Mouse (Mus musculus) kidney, adult 2 months (tissue): ENCODE data around the gene Platr17. TPM values are rescaled to one million over a fixed set of nuclear protein-coding genes. Genes with fewer than 3 reads are reported as not detected.
"Not testable (repeated sequence)": the region's sequence is repeated elsewhere in the genome, so short reads cannot be mapped to it uniquely, and the experiment has no call there.

Source experiments
- DNase-seq: peaks from one replicate; pipeline ENCODE4 v3.0.0; 2021
- H3K27ac ChIP-seq: fragments of 200-500 bp; 2 replicates; pipeline ENCODE4 v1.5.1; 2012; ENCODE audit warnings: low read depth, low read length, control low read depth, inconsistent platforms; ENCODE audit not compliant: insufficient read depth
- H3K27me3 ChIP-seq: fragments of 200-500 bp; replicated peaks from 2 replicates; pipeline ENCODE4 v1.6.1; 2012; ENCODE audit warnings: mild to moderate bottlenecking, moderate library complexity, low read length, inconsistent platforms; ENCODE audit not compliant: control insufficient read depth, insufficient read depth
- H3K36me3 ChIP-seq: fragments of 200-500 bp; 2 replicates; pipeline ENCODE4 v1.6.1; 2012; ENCODE audit warnings: mild to moderate bottlenecking, moderate library complexity, low read length, inconsistent platforms; ENCODE audit not compliant: control insufficient read depth, insufficient read depth
- H3K4me1 ChIP-seq: fragments of 200-500 bp; 2 replicates; pipeline ENCODE4 v1.6.1; 2011; ENCODE audit warnings: low read length; ENCODE audit not compliant: control insufficient read depth, insufficient read depth
- H3K4me3 ChIP-seq: fragments of 200-500 bp; 2 replicates; pipeline ENCODE4 v1.5.1; 2011; ENCODE audit warnings: mild to moderate bottlenecking, low read depth, low read length, control low read depth; ENCODE audit not compliant: insufficient read depth
- CTCF ChIP-seq: fragments of 200-500 bp; conservative IDR thresholded peaks from 2 replicates; pipeline ENCODE4 v1.5.1; 2011; ENCODE audit warnings: low read depth, mild to moderate bottlenecking, control low read depth, low read length, moderate library complexity, mixed read lengths; ENCODE audit not compliant: insufficient read depth, insufficient read length
- POLR2A ChIP-seq: fragments of 200-500 bp; IDR thresholded peaks from one replicate; pipeline ENCODE4 v1.6.1; 2011; ENCODE audit warnings: low read depth, low read length, control low read depth
- WGBS: fragments of 180-500 bp; shearing (Covaris S2); methylation state at CpG from one replicate; pipeline ENCODE4 v1.1.7; 2018; 5-methylcytosine and 5-hydroxymethylcytosine counted together
- polyA plus RNA-seq: library from polyadenylated mRNA; depleted of rRNA; stranded (reverse); fragments of >200 nt; gene quantifications from 2 replicates; pipeline ENCODE4 v1.2.3, GENCODE M21; 2012

Gene Platr17
- polyA plus RNA-seq, 1 experiment: not detected

DNA sequence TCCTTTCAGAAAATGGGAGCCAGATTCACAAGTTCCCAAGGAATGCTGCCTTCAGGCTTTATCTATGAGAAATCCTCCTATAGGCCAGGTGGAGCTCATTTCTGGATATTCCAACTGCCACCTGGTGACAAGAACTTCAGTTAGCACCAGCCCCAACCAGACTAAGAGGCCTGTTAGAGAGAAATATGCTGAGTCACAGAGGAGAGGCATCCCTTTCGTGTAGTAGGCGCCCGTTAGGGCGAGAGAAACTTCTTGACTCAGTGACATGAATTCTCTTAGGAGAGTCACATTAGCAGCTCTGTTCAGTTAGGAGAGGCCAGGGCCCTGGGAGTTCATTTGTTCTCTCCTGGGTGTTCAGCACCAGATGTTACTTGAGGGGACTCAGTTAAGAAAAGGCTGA is 5.3 kb upstream of the Platr17 start:
- no peaks in the 10 kb centered on the region for H3K4me1 ChIP-seq
- no peak overlapping the region for H3K27ac ChIP-seq
- H3K36me3 ChIP-seq: no peaks in the 10 kb centered on the region
- no peak overlapping the region for H3K4me3 ChIP-seq
- 78% methylated on average over 4 of the region's 4 CpGs for whole genome bisulfite sequencing
- TF ChIP-seq POLR2A (no peak), CTCF (no peak)
- no peaks in the 10 kb centered on the region for H3K27me3 ChIP-seq
- no peak for DNase-seq

- Histone ChIP-seq H3K4me1 (no peaks in the 10 kb centered on the region), H3K36me3 (no peaks in the 10 kb centered on the region), H3K27me3 (no peaks in the 10 kb centered on the region), H3K4me3 (no peak overlapping the region), H3K27ac (no peak overlapping the region)
- DNase-seq: no peak
- TF ChIP-seq POLR2A: no peak
- no peak for TF ChIP-seq CTCF
- 68% methylated on average over 7 of the region's 7 CpGs for WGBS
Observed at GRCm38 (mm10) chr17:33900281-33900988, 4.5 kb upstream of the Platr17 start.

DNA sequence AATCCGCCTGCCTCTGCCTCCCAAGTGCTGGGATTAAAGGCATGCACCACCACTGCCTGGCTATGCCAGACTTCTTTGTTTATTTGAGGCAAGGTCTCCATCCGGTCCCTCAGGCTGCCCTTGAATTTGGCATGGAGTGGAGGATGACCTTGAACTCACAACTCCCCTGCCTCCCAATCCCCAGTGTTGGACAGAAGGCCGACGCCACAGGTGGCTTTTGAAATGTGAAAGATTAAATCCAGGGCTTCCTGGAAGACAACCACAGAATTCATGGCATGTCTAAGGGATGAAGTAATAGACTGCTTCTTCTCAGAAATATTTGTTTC is 4.0 kb upstream of the Platr17 start:
- no peaks in the 10 kb centered on the region for H3K36me3 ChIP-seq
- no peak overlapping the region for H3K4me3 ChIP-seq
- WGBS: 86% methylated on average over 4 of the region's 4 CpGs
- H3K27me3 ChIP-seq: no peaks in the 10 kb centered on the region
- DNase-seq: no peak
- TF ChIP-seq CTCF (no peak), POLR2A (no peak)
- H3K4me1 ChIP-seq: no peaks in the 10 kb centered on the region
- H3K27ac ChIP-seq: no peak overlapping the region

GRCm38 (mm10) chr17:33901653-33902052 is 3.3 kb upstream of the Platr17 start:
- no peak for DNase-seq
- Histone ChIP-seq H3K27ac (no peak overlapping the region), H3K4me1 (no peaks in the 10 kb centered on the region), H3K4me3 (no peak overlapping the region), H3K36me3 (no peaks in the 10 kb centered on the region), H3K27me3 (no peaks in the 10 kb centered on the region)
- no peak for TF ChIP-seq CTCF
- no peak for TF ChIP-seq POLR2A
- 78% methylated on average over 4 of the region's 4 CpGs for WGBS

- Histone ChIP-seq H3K27me3 (no peaks in the 10 kb centered on the region), H3K36me3 (no peaks in the 10 kb centered on the region), H3K4me1 (no peaks in the 10 kb centered on the region), H3K4me3 (no peak overlapping the region), H3K27ac (no peak overlapping the region)
- TF ChIP-seq CTCF (no peak), POLR2A (no peak)
- 43% methylated on average over 4 of the region's 4 CpGs for WGBS
- DNase-seq: no peak
Observed at GRCm38 (mm10) chr17:33902079-33902478, 2.9 kb upstream of the Platr17 start.

DNA sequence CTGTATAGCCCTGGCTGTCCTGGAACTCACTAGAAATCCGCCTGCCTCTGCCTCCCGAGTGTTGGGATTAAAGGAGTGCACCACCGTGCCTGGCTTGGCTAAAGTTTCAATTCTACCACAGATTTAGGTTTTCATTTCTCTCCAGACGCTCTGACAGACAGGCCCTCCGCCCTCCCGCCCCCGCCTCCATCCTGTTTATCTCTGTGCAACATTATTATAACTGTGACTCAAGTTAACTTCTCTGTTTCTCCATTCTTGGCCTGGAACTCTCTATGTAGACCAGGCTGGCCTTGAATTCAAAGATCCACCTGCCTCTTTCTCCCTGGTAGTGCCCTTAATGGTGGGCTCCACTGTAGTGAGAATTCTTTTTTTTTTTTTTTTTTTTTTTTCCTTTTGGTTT is 2.4 kb upstream of the Platr17 start:
- no peak for DNase-seq
- Histone ChIP-seq H3K4me3 (no peak overlapping the region), H3K27ac (no peak overlapping the region), H3K36me3 (no peaks in the 10 kb centered on the region), H3K27me3 (no peaks in the 10 kb centered on the region), H3K4me1 (no peaks in the 10 kb centered on the region)
- WGBS: 74% methylated on average over 7 of the region's 7 CpGs
- TF ChIP-seq CTCF (no peak), POLR2A (no peak)

DNA sequence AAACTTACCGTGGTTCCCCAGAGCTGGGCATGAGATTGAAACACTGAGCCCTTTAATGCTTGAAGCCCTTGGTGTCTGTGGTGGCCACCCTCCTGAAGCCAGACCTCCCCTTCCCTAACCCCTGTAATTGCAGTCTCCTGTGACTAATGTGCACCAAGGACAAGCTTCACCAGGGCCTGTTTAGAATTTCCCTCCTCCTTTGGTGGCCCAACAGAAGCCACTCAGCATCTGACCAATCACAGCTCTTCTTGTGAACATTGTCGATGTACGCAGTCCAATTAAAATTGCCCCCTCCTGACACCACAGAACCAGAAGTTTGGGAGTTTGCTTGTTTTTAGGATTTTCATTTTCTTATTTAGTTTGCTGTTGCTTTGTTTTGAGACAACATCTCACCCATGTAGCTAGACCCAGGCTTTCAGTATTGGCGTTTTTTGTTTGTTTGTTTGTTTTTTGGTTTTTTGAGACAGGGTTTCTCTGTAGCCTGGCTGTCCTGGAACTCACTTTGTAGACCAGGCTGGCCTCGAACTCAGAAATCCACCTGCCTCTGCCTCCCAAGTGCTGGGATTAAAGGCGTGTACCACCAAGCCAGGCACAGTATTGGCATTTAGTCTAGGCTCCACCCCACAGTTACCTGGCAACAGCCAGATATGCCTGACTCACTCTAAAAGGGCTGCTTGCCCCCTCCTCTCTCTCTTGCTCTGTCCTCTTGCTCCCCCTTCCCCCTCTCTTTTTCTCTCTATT is 854 bp upstream of the Platr17 start:
- not testable (repeated sequence) for H3K36me3 ChIP-seq, H3K27ac ChIP-seq, H3K27me3 ChIP-seq, H3K4me3 ChIP-seq, DNase-seq, H3K4me1 ChIP-seq
- 72% methylated on average over 6 of the region's 6 CpGs for WGBS
